ENCODE assay signal across 14 mouse cellular contexts in the genomic region with DNA sequence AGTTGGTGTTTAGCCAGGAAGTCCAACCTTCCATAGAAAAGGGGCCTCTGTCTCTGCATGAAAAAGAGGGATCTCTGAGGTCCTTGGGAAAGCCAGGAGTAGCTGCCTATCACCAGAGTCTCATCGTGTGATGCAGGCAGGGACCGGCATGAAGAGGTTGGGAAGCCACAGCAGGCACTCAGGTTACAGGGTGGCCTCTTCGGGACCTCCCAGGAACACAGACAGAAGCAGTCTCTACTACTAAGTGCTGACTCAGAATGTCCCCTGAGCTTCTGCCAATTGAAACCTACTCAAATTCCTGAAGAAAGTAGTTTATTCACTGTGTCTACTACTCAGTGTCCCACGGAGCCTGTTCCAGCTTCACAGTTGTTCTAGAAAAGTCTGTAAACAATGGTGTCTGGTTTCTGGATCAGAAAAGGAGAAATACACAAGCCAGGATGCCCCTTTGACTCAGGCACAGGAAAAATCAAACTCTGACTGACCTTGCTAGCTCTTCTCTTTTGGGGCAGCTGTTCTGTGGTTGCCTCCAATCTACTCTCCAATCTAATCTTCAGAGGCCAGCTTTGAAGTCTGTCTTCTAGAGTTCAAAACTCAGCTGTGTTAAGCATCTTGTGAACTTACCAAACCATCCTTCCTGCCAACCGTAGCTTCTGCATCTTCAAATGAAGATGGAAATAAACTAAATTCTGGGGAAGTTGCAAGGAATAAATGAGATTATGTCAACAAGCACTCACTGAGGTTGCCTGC.
A peak's percentile ranks its signal among the peaks of the same experiment; 100 is the strongest.
DNase-seq lines count a peak whose midpoint lies in the region; ATAC-seq and TF ChIP-seq lines count a peak whose summit lies in the region.
"Had no signal": no experiment of that assay in that cellular context is flagged by ENCODE, and none has a peak within 500 bp of the region (broad histone marks: within the 10 kb centered on the region; RNA-seq: fewer than 3 reads in every experiment).

No protein-coding gene starts in this region.

- H3K9ac ChIP-seq in kidney, postnatal 0 days (ENCODE audit: low read depth, low read length) = no peak overlapping the region
- H3K9ac ChIP-seq in embryonic facial prominence, embryonic 14.5 days (ENCODE audit: low read depth, low read length) = no peak overlapping the region
- H3K9ac ChIP-seq in midbrain, embryonic 14.5 days (replicated peaks; ENCODE audit: low read length) = no peak overlapping the region
- H3K9ac ChIP-seq: liver, embryonic 14.5 days had no signal

- H3K27ac ChIP-seq in kidney, postnatal 0 days = no peak overlapping the region
- no peak overlapping the region for H3K27ac ChIP-seq in embryonic facial prominence, embryonic 14.5 days (replicated peaks; ENCODE audit: low read depth, low read length)
- no peak overlapping the region for H3K27ac ChIP-seq in midbrain, embryonic 14.5 days (replicated peaks; ENCODE audit: low read depth, low read length)
- H3K27ac ChIP-seq: liver, embryonic 14.5 days had no signal

- no peaks in the 10 kb centered on the region for H3K4me1 ChIP-seq in kidney, postnatal 0 days (replicated peaks; ENCODE audit: insufficient read depth, low read length)
- peaks cover 10% of the 10 kb centered on the region; the same call in 1 of the 2 replicates for H3K4me1 ChIP-seq in embryonic facial prominence, embryonic 14.5 days (ENCODE audit: control insufficient read depth, insufficient read depth, low read length)
- H3K4me1 ChIP-seq in midbrain, embryonic 14.5 days (ENCODE audit: control insufficient read depth, insufficient read depth, low read length) = no peaks in the 10 kb centered on the region

- no peak for ATAC-seq in kidney, postnatal 0 days (replicated peaks; ENCODE audit: low FRiP score, low read depth)
- 0 out of 2 replicates have a peak, but pooled peaks have one; percentile 30 for ATAC-seq in embryonic facial prominence, embryonic 14.5 days (ENCODE audit: low read depth)
- no peak for ATAC-seq in midbrain, embryonic 14.5 days (ENCODE audit: low FRiP score, low TSS enrichment)
- ATAC-seq: inflammation-experienced regulatory T-cells, adult 6 months had no signal

- no peaks in the 10 kb centered on the region for H3K9me3 ChIP-seq in kidney, postnatal 0 days (replicated peaks; ENCODE audit: low read length)
- H3K9me3 ChIP-seq in embryonic facial prominence, embryonic 14.5 days (ENCODE audit: control insufficient read depth, low read length) = no peaks in the 10 kb centered on the region
- H3K9me3 ChIP-seq in midbrain, embryonic 14.5 days (ENCODE audit: control insufficient read depth, low read length) = no peaks in the 10 kb centered on the region

- no peak overlapping the region for H3K4me2 ChIP-seq in kidney, postnatal 0 days (ENCODE audit: low read length)
- H3K4me2 ChIP-seq in embryonic facial prominence, embryonic 14.5 days (ENCODE audit: low read depth, low read length) = no peak overlapping the region
- no peak overlapping the region for H3K4me2 ChIP-seq in midbrain, embryonic 14.5 days (ENCODE audit: low read length)

- no peaks in the 10 kb centered on the region for H3K36me3 ChIP-seq in kidney, postnatal 0 days (ENCODE audit: insufficient read depth, low read length)
- no peaks in the 10 kb centered on the region for H3K36me3 ChIP-seq in embryonic facial prominence, embryonic 14.5 days (ENCODE audit: control insufficient read depth, insufficient read depth, low read length)
- H3K36me3 ChIP-seq in midbrain, embryonic 14.5 days (ENCODE audit: control insufficient read depth, insufficient read depth, low read length) = no peaks in the 10 kb centered on the region

- DNase-seq in gastrocnemius, adult 18-20 months (ENCODE audit: low spot score) = peak; percentile 20
- DNase-seq in gastrocnemius, postnatal 10 days = no peak
- peak; percentile 31 for DNase-seq in kidney, postnatal 0 days (ENCODE audit: low spot score)
- no peak for DNase-seq in kidney, postnatal 10 days
- DNase-seq in embryonic facial prominence, embryonic 14.5 days (ENCODE audit: low spot score) = peak; percentile 35
- DNase-seq in lung, postnatal 4 days = peak; percentile 13 to 36
- no peak for DNase-seq in urinary bladder, postnatal 36 days (ENCODE audit: low spot score in 2 of 2)
- no peak for DNase-seq in midbrain, embryonic 14.5 days
- DNase-seq: adrenal gland, adult 2 months; B cell, adult 2 months; layer of hippocampus, postnatal 36 days; left cerebral cortex, postnatal 4 days had no signal

- no peaks in the 10 kb centered on the region for H3K27me3 ChIP-seq in kidney, postnatal 0 days (ENCODE audit: insufficient read depth, low read length)
- H3K27me3 ChIP-seq in embryonic facial prominence, embryonic 14.5 days (replicated peaks; ENCODE audit: control insufficient read depth, insufficient read depth, low read length) = no peaks in the 10 kb centered on the region
- H3K27me3 ChIP-seq in midbrain, embryonic 14.5 days (ENCODE audit: control insufficient read depth, insufficient read depth, low read length) = no peaks in the 10 kb centered on the region

- no peak overlapping the region for H3K4me3 ChIP-seq in kidney, postnatal 0 days (replicated peaks; ENCODE audit: low read depth, low read length)
- H3K4me3 ChIP-seq in embryonic facial prominence, embryonic 14.5 days (ENCODE audit: low read depth, low read length) = no peak overlapping the region
- H3K4me3 ChIP-seq in midbrain, embryonic 14.5 days (replicated peaks; ENCODE audit: low read depth, low read length) = no peak overlapping the region

- TF ChIP-seq CTCF in kidney, postnatal 0 days (IDR thresholded peaks at IDR 0.05; ENCODE audit: low read depth) = no peak

- 36% methylated on average over 5 of the region's 5 CpGs for WGBS in kidney, postnatal 0 days
- 31% methylated on average over 5 of the region's 5 CpGs for WGBS in embryonic facial prominence, embryonic 14.5 days
- WGBS in midbrain, embryonic 14.5 days = 85% methylated on average over 5 of the region's 5 CpGs

Comparison
In these comparisons a context has a peak if more than half of its experiments do, and no peak if none do; other contexts are left out.
1. DNase-seq: peak in gastrocnemius, adult 18-20 months (single experiment), kidney, postnatal 0 days (single experiment), embryonic facial prominence, embryonic 14.5 days (single experiment) and lung, postnatal 4 days (2 of 2); none in gastrocnemius, postnatal 10 days (single experiment), kidney, postnatal 10 days (single experiment), urinary bladder, postnatal 36 days (0 of 2) and midbrain, embryonic 14.5 days (single experiment).